Mouse (Mus musculus) right cerebral cortex, postnatal 36 days (tissue): Measurements from ENCODE around the gene Atp8a2.
A peak's percentile ranks its signal among the peaks of the same experiment; 100 is the strongest.
"Not testable (repeated sequence)": the region's sequence is repeated elsewhere in the genome, so short reads cannot be mapped to it uniquely, and the experiment has no call there.

ENCODE experiments used
- DNase-seq, 2 experiments: peaks; one replicate each; pipeline ENCODE4 v3.0.0; 2022; ENCODE audit warnings: low spot score in 2 of 2, mixed read lengths in 1 of 2

The Atp8a2 gene

GRCm38 (mm10) chr14:59846609-59847375 is 350.2 kb downstream of the Atp8a2 start:
- DNase-seq: no peak

GRCm38 (mm10) chr14:59843264-59843942 is 353.6 kb downstream of the Atp8a2 start:
- no peak for DNase-seq

GRCm38 (mm10) chr14:59839951-59840720 is 356.8 kb downstream of the Atp8a2 start:
- no peak for DNase-seq

GRCm38 (mm10) chr14:59838446-59839259 is 358.3 kb downstream of the Atp8a2 start:
- not testable (repeated sequence) for DNase-seq

GRCm38 (mm10) chr14:59837691-59838241 is 359.2 kb downstream of the Atp8a2 start:
- DNase-seq: not testable (repeated sequence)

- DNase-seq: no peak
These were observed 360.0 kb downstream of the Atp8a2 start for GRCm38 (mm10) chr14:59836876-59837543.

- no peak for DNase-seq
These were observed 367.4 kb downstream of the Atp8a2 start for GRCm38 (mm10) chr14:59829580-59829979.

GRCm38 (mm10) chr14:59827409-59827808 is 369.6 kb downstream of the Atp8a2 start:
- DNase-seq: no peak

GRCm38 (mm10) chr14:59820115-59820419 is 376.9 kb downstream of the Atp8a2 start:
- DNase-seq: no peak

GRCm38 (mm10) chr14:59819215-59820114 is 377.5 kb downstream of the Atp8a2 start:
- DNase-seq: no peak

GRCm38 (mm10) chr14:59810316-59810715 is 386.7 kb downstream of the Atp8a2 start:
- not testable (repeated sequence) for DNase-seq

- no peak for DNase-seq
These were observed 387.2 kb downstream of the Atp8a2 start for GRCm38 (mm10) chr14:59809790-59810189.

- DNase-seq: no peak
These were observed 389.3 kb downstream of the Atp8a2 start for GRCm38 (mm10) chr14:59807528-59808300.

- peak in 1 of 2 experiments; percentile 7 for DNase-seq
These were observed 390.1 kb downstream of the Atp8a2 start for GRCm38 (mm10) chr14:59806910-59807309.

- DNase-seq: no peak
These were observed 390.8 kb downstream of the Atp8a2 start for GRCm38 (mm10) chr14:59806159-59806558.

- no peak for DNase-seq
These were observed 391.3 kb downstream of the Atp8a2 start for GRCm38 (mm10) chr14:59805683-59806082.

- no peak for DNase-seq
These were observed 394.9 kb downstream of the Atp8a2 start for GRCm38 (mm10) chr14:59801961-59802599.

- DNase-seq: no peak
These were observed 397.5 kb downstream of the Atp8a2 start for GRCm38 (mm10) chr14:59799511-59799910.
